Mouse (Mus musculus) MEL (cell line): ENCODE data around the gene Dok7. TPM values are rescaled to one million over a fixed set of nuclear protein-coding genes. Genes with fewer than 3 reads are reported as not detected.
A peak's percentile ranks its signal among the peaks of the same experiment; 100 is the strongest.

ENCODE experiments used
- DNase-seq: peaks from one replicate; pipeline ENCODE4 v3.0.0; 2011; ENCODE audit warnings: low read depth, low spot score
- H3K27ac ChIP-seq: 2 replicates; pipeline ENCODE4 v1.5.1; 2012; ENCODE audit warnings: low read depth, mild to moderate bottlenecking, control low read depth, low read length, moderate library complexity; ENCODE audit not compliant: control insufficient read depth
- H3K27me3 ChIP-seq, 2 experiments: fragments of 150-350 bp in 1 of 2; sonication (generic) in 1 of 2; 2 replicates each; pipeline ENCODE4 v1.6.1; 2012; ENCODE audit warnings: low read length in 2 of 2, mild to moderate bottlenecking in 2 of 2, improper control_type of control experiment in 1 of 2, moderate library complexity in 1 of 2; ENCODE audit not compliant: insufficient read depth in 2 of 2, control insufficient read depth in 1 of 2
- H3K36me3 ChIP-seq, 2 experiments: 2 replicates each; pipeline ENCODE4 v1.6.1; 2012 to 2014; ENCODE audit warnings: low read length in 2 of 2, improper control_type of control experiment in 1 of 2, inconsistent platforms in 1 of 2, mild to moderate bottlenecking in 1 of 2; ENCODE audit not compliant: insufficient read depth in 2 of 2, control insufficient read depth in 1 of 2
- H3K4me1 ChIP-seq, 2 experiments: fragments of 150-350 bp in 1 of 2; sonication (generic) in 1 of 2; 2 replicates each; pipeline ENCODE4 v1.6.1; 2012; ENCODE audit warnings: low read length in 2 of 2, improper control_type of control experiment in 1 of 2, mild to moderate bottlenecking in 1 of 2; ENCODE audit not compliant: insufficient read depth in 2 of 2, control insufficient read depth in 1 of 2
- H3K4me3 ChIP-seq, 2 experiments: fragments of 150-350 bp in 1 of 2; sonication (generic) in 1 of 2; 2 replicates each; pipeline ENCODE4 v1.5.1; 2012; ENCODE audit warnings: low read depth in 2 of 2, low read length in 2 of 2, mild to moderate bottlenecking in 2 of 2, moderate library complexity in 2 of 2, control low read depth in 1 of 2, improper control_type of control experiment in 1 of 2; ENCODE audit not compliant: control insufficient read depth in 1 of 2, insufficient read depth in 1 of 2
- H3K79me2 ChIP-seq: 2 replicates; pipeline ENCODE4 v1.6.1; 2012; ENCODE audit warnings: mild to moderate bottlenecking, low read length, moderate library complexity; ENCODE audit not compliant: control insufficient read depth, poor library complexity, insufficient read depth
- H3K9ac ChIP-seq: 2 replicates; pipeline ENCODE4 v1.6.1; 2012; ENCODE audit warnings: low read depth, mild to moderate bottlenecking, control low read depth, low read length, moderate library complexity; ENCODE audit not compliant: control insufficient read depth, poor library complexity, severe bottlenecking
- H3K9me3 ChIP-seq: fragments of 150-350 bp; sonication (generic); replicated peaks from 2 replicates; pipeline ENCODE4 v1.6.1; 2012; ENCODE audit warnings: mild to moderate bottlenecking, low read length, improper control_type of control experiment, moderate library complexity; ENCODE audit not compliant: insufficient read depth
- BHLHE40 ChIP-seq: IDR thresholded peaks from 2 replicates; pipeline ENCODE4 v1.6.1; 2012; ENCODE audit warnings: low read depth, mild to moderate bottlenecking, inconsistent platforms, low read length, improper control_type of control experiment, borderline replicate concordance
- CHD1 ChIP-seq: IDR thresholded peaks from 2 replicates; pipeline ENCODE4 v1.6.1; 2012; ENCODE audit warnings: low read depth, mild to moderate bottlenecking, inconsistent platforms, low read length, improper control_type of control experiment
- CTCF ChIP-seq, 3 experiments: IDR thresholded peaks in 2 of 3; conservative IDR thresholded peaks in 1 of 3; 2 replicates each; pipeline ENCODE4 v1.5.1; 2011 to 2012; ENCODE audit warnings: low read length in 3 of 3, low read depth in 2 of 3, mild to moderate bottlenecking in 2 of 3, improper control_type of control experiment in 1 of 3, inconsistent platforms in 1 of 3, mixed read lengths in 1 of 3, moderate library complexity in 1 of 3; ENCODE audit not compliant: control insufficient read depth in 1 of 3, insufficient read depth in 1 of 3, poor library complexity in 1 of 3, severe bottlenecking in 1 of 3
- ELF1 ChIP-seq: IDR thresholded peaks from 2 replicates; pipeline ENCODE4 v1.6.1; 2014; ENCODE audit warnings: low read depth, mild to moderate bottlenecking, inconsistent platforms, low read length, improper control_type of control experiment, moderate library complexity
- EP300 ChIP-seq, 2 experiments: IDR thresholded peaks; 2 replicates each; pipeline ENCODE4 v1.6.1; 2011; ENCODE audit warnings: improper control_type of control experiment in 2 of 2, low read length in 2 of 2, low read depth in 1 of 2, mild to moderate bottlenecking in 1 of 2
- HCFC1 ChIP-seq: IDR thresholded peaks from 2 replicates; pipeline ENCODE4 v1.6.1; 2012; ENCODE audit warnings: low read depth, mild to moderate bottlenecking, inconsistent platforms, low read length, improper control_type of control experiment, moderate library complexity
- MAFK ChIP-seq: IDR thresholded peaks from 2 replicates; pipeline ENCODE4 v1.6.1; 2011; ENCODE audit warnings: low read depth, mild to moderate bottlenecking, low read length, improper control_type of control experiment, borderline replicate concordance
- MAZ ChIP-seq: IDR thresholded peaks from 2 replicates; pipeline ENCODE4 v1.6.1; 2012; ENCODE audit warnings: low read depth, mild to moderate bottlenecking, inconsistent platforms, low read length, improper control_type of control experiment
- MXI1 ChIP-seq: IDR thresholded peaks from 2 replicates; pipeline ENCODE4 v1.6.1; 2011; ENCODE audit warnings: mild to moderate bottlenecking, low read depth, low read length, improper control_type of control experiment
- MYB ChIP-seq: IDR thresholded peaks from 2 replicates; pipeline ENCODE4 v1.6.1; 2011; ENCODE audit warnings: mild to moderate bottlenecking, low read depth, low read length, improper control_type of control experiment
- MYC ChIP-seq: IDR thresholded peaks from 2 replicates; pipeline ENCODE4 v1.6.1; 2011; ENCODE audit warnings: low read depth, mild to moderate bottlenecking, low read length, improper control_type of control experiment, moderate library complexity
- NELFE ChIP-seq: IDR thresholded peaks from 2 replicates; pipeline ENCODE4 v1.6.1; 2011; ENCODE audit warnings: low read depth, low read length, improper control_type of control experiment
- NRF1 ChIP-seq: IDR thresholded peaks from 2 replicates; pipeline ENCODE4 v1.6.1; 2014; ENCODE audit warnings: low read depth, mild to moderate bottlenecking, inconsistent platforms, low read length, improper control_type of control experiment, moderate library complexity; ENCODE audit not compliant: poor library complexity, insufficient read depth, severe bottlenecking
- POLR2A ChIP-seq, 2 experiments: IDR thresholded peaks; 2 replicates each; pipeline ENCODE4 v1.6.1; 2011 to 2012; ENCODE audit warnings: low read length in 2 of 2, mild to moderate bottlenecking in 2 of 2, control low read depth in 1 of 2, improper control_type of control experiment in 1 of 2, low read depth in 1 of 2, moderate library complexity in 1 of 2; ENCODE audit not compliant: control insufficient read depth in 1 of 2, insufficient read depth in 1 of 2, poor library complexity in 1 of 2
- POLR2AphosphoS2 ChIP-seq: IDR thresholded peaks from 2 replicates; pipeline ENCODE4 v1.6.1; 2011; ENCODE audit warnings: low read length, improper control_type of control experiment
- RAD21 ChIP-seq: IDR thresholded peaks from 2 replicates; pipeline ENCODE4 v1.6.1; 2011; ENCODE audit warnings: mild to moderate bottlenecking, low read depth, low read length, improper control_type of control experiment
- SIN3A ChIP-seq: IDR thresholded peaks from 2 replicates; pipeline ENCODE4 v1.6.1; 2012; ENCODE audit warnings: low read length, improper control_type of control experiment, inconsistent platforms
- SMC3 ChIP-seq: IDR thresholded peaks from 2 replicates; pipeline ENCODE4 v1.6.1; 2011; ENCODE audit warnings: low read depth, low read length, improper control_type of control experiment
- TAL1 ChIP-seq: IDR thresholded peaks from 2 replicates; pipeline ENCODE4 v1.6.1; 2012; ENCODE audit warnings: mild to moderate bottlenecking, inconsistent platforms, low read length, moderate library complexity, mixed read lengths
- TBP ChIP-seq: IDR thresholded peaks from 2 replicates; pipeline ENCODE4 v1.8.0; 2011; ENCODE audit warnings: low read depth, low read length, improper control_type of control experiment
- TCF12 ChIP-seq: IDR thresholded peaks from 2 replicates; pipeline ENCODE4 v1.6.1; 2014; ENCODE audit warnings: low read depth, mild to moderate bottlenecking, inconsistent platforms, low read length, improper control_type of control experiment, moderate library complexity
- UBTF ChIP-seq: IDR thresholded peaks from 2 replicates; pipeline ENCODE4 v1.6.1; 2012; ENCODE audit warnings: low read depth, mild to moderate bottlenecking, inconsistent platforms, low read length, improper control_type of control experiment, moderate library complexity, borderline replicate concordance; ENCODE audit not compliant: insufficient read depth
- USF1 ChIP-seq: IDR thresholded peaks from 2 replicates; pipeline ENCODE4 v1.6.1; 2014; ENCODE audit warnings: low read depth, mild to moderate bottlenecking, inconsistent platforms, low read length, improper control_type of control experiment, moderate library complexity
- ZC3H11A ChIP-seq: IDR thresholded peaks from 2 replicates; pipeline ENCODE4 v1.6.1; 2012; ENCODE audit warnings: low read depth, mild to moderate bottlenecking, inconsistent platforms, low read length, improper control_type of control experiment
- ZKSCAN1 ChIP-seq: IDR thresholded peaks from 2 replicates; pipeline ENCODE4 v1.6.1; 2012; ENCODE audit warnings: low read depth, mild to moderate bottlenecking, inconsistent platforms, low read length, improper control_type of control experiment, moderate library complexity
- ZMIZ1 ChIP-seq: IDR thresholded peaks from 2 replicates; pipeline ENCODE4 v1.6.1; 2012; ENCODE audit warnings: low read depth, mild to moderate bottlenecking, inconsistent platforms, low read length, improper control_type of control experiment, moderate library complexity
- ZNF384 ChIP-seq: IDR thresholded peaks from 2 replicates; pipeline ENCODE4 v1.6.1; 2012; ENCODE audit warnings: low read depth, mild to moderate bottlenecking, inconsistent platforms, low read length, improper control_type of control experiment
- polyA plus RNA-seq, 2 experiments: library from polyadenylated mRNA; stranded (reverse) in 1 of 2; unstranded in 1 of 2; fragments of >175 nt in 1 of 2; fragments of >200 nt in 1 of 2; gene quantifications; 2 replicates each; pipeline versions ENCODE4 v1.2.1 to v1.2.4; 2012; ENCODE audit warnings: low replicate concordance in 2 of 2, low read depth in 1 of 2; ENCODE audit not compliant: insufficient read length in 2 of 2, insufficient read depth in 1 of 2, missing spikeins in 1 of 2
- total RNA-seq: library from RNA; depleted of rRNA; stranded (reverse); fragments of 300-350 nt; gene quantifications from 2 replicates; pipeline ENCODE4 v1.2.3, GENCODE M21; 2012

Dok7 gene
- total and polyA plus RNA-seq, 3 experiments: 0.08 to 0.21 TPM; not detected in 1

GRCm38 (mm10) chr5:35042431-35043109 is 14.0 kb upstream of the Dok7 start:
- Histone ChIP-seq H3K4me3 (peak overlapping the region; percentile 46 to 51), H3K9me3 (no peaks in the 10 kb centered on the region), H3K27me3 (no peaks in the 10 kb centered on the region), H3K9ac (peak overlapping the region; percentile 55), H3K4me1 (peaks cover 3 to 21% of the 10 kb centered on the region in 2 experiments; a peak in 3 of 4 replicates), H3K27ac (no peak overlapping the region), H3K79me2 (no peaks in the 10 kb centered on the region; the same call in 1 of the 2 replicates), H3K36me3 (no peaks in the 10 kb centered on the region)
- TF ChIP-seq TAL1 (no peak), ZKSCAN1 (no peak), ZC3H11A (no peak), HCFC1 (peak; percentile 58), NRF1 (no peak), POLR2A (IDR thresholded peaks at IDR 0.05; ENCODE audit: control insufficient read depth in 1 of 2, insufficient read depth in 1 of 2, low read depth in 1 of 2, low read length in 2 of 2, poor library complexity in 1 of 2) (peak; percentile 31 to 35; a peak in 1 of 4 replicates), NELFE (peak; percentile 34), SMC3 (peak; percentile 20; the same call in 1 of the 2 replicates), ELF1 (peak; percentile 57), USF1 (no peak), UBTF (no peak), TBP (peak; percentile 24; the same call in 1 of the 2 replicates), TCF12 (no peak), MXI1 (peak; percentile 58; the same call in 1 of the 2 replicates), MYB (no peak), MYC (peak; percentile 52; the same call in 1 of the 2 replicates)
- peak; percentile 73 for DNase-seq

GRCm38 (mm10) chr5:35043110-35043451 is 13.5 kb upstream of the Dok7 start:
- Histone ChIP-seq H3K79me2 (no peaks in the 10 kb centered on the region; the same call in 1 of the 2 replicates), H3K27ac (no peak overlapping the region), H3K9ac (peak overlapping the region; percentile 55), H3K36me3 (no peaks in the 10 kb centered on the region), H3K4me1 (peaks cover 0 to 17% of the 10 kb centered on the region in 2 experiments; a peak in 3 of 4 replicates), H3K4me3 (peak overlapping the region in 1 of 2 experiments; percentile 51; a peak in 2 of 4 replicates)
- DNase-seq: peak; percentile 92
- peak; percentile 99 for TF ChIP-seq SMC3
- peak; percentile 99 for TF ChIP-seq ZC3H11A
- TF ChIP-seq TCF12: no peak
- TF ChIP-seq TBP: no peak; the same call in 1 of the 2 replicates
- TF ChIP-seq MAFK: no peak
- peak; percentile 93 to 98 (median 94) for TF ChIP-seq CTCF (IDR thresholded peaks at IDR 0.05 in 2 of 3, conservative IDR thresholded peaks at IDR 0.05 in 1 of 3; ENCODE audit: control insufficient read depth in 1 of 3, insufficient read depth in 1 of 3, low read depth in 2 of 3, low read length in 3 of 3, poor library complexity in 1 of 3, severe bottlenecking in 1 of 3)
- TF ChIP-seq RAD21: peak; percentile 100
- no peak for TF ChIP-seq ZKSCAN1
- peak; percentile 67 for TF ChIP-seq SIN3A
- peak; percentile 38; the same call in 1 of the 2 replicates for TF ChIP-seq ZNF384
- TF ChIP-seq POLR2AphosphoS2: no peak
- no peak for TF ChIP-seq BHLHE40
- no peak for TF ChIP-seq MAZ
- no peak for TF ChIP-seq EP300 (IDR thresholded peaks at IDR 0.05; ENCODE audit: low read depth in 1 of 2, low read length in 2 of 2)
- TF ChIP-seq CHD1: no peak
- no peak for TF ChIP-seq ZMIZ1
- TF ChIP-seq, all 39 proteins: peak for 6
- Histone ChIP-seq H3K9me3 (no peaks in the 10 kb centered on the region), H3K27me3 (no peaks in the 10 kb centered on the region)
